Comparison of ENCODE assay signal across 30 mouse cellular contexts in genomic region chr2:76360226-76360625, GRCm38 (mm10). TPM values are rescaled to one million over a fixed set of nuclear protein-coding genes. Genes with fewer than 3 reads are reported as not detected.
DNase-seq lines count a peak whose midpoint lies in the region; ATAC-seq and TF ChIP-seq lines count a peak whose summit lies in the region.
"Had no signal": no experiment of that assay in that cellular context is flagged by ENCODE, and none has a peak within 500 bp of the region (broad histone marks: within the 10 kb centered on the region; RNA-seq: fewer than 3 reads in every experiment).

Gene Cyct (minus strand): TSS chr2:76360450.

- no peaks in the 10 kb centered on the region for H3K36me3 ChIP-seq in megakaryocyte, embryonic 14.5 days (replicated peaks; ENCODE audit: low read length)
- no peaks in the 10 kb centered on the region for H3K36me3 ChIP-seq in ES-Bruce4 (ENCODE audit: control insufficient read depth, insufficient read depth, low read length, poor library complexity, severe bottlenecking)
- H3K36me3 ChIP-seq: forebrain, embryonic 10.5 days; hindbrain, embryonic 12.5 days; hindbrain, embryonic 15.5 days had no signal

- no peaks in the 10 kb centered on the region for H3K9me3 ChIP-seq in megakaryocyte, embryonic 14.5 days
- H3K9me3 ChIP-seq in ES-Bruce4 (replicated peaks; ENCODE audit: control insufficient read depth, insufficient read depth, low read length, poor library complexity, severe bottlenecking): no peaks in the 10 kb centered on the region
- H3K9me3 ChIP-seq: forebrain, embryonic 10.5 days; forebrain, embryonic 13.5 days; hindbrain, embryonic 12.5 days; hindbrain, embryonic 15.5 days had no signal

- peak within 1 kb of the TSS; percentile 23 for H3K4me3 ChIP-seq in megakaryocyte, embryonic 14.5 days (replicated peaks)
- peak within 1 kb of the TSS; percentile 78 for H3K4me3 ChIP-seq in ES-Bruce4 (ENCODE audit: low read depth, low read length)
- H3K4me3 ChIP-seq: forebrain, embryonic 10.5 days; forebrain, embryonic 13.5 days; hindbrain, embryonic 12.5 days; hindbrain, embryonic 15.5 days had no signal

- ATAC-seq in megakaryocyte, adult 5-6 weeks (ENCODE audit: poor library complexity, severe bottlenecking): no peak
- ATAC-seq in monocyte, adult 5-6 weeks (replicated peaks; ENCODE audit: insufficient number of reproducible peaks, low FRiP score, low TSS enrichment, poor library complexity, severe bottlenecking): no peak
- ATAC-seq: forebrain, embryonic 13.5 days; forebrain, embryonic 16.5 days had no signal

- intact Hi-C loops in gastrocnemius, postnatal 36 days (cut with DNase I): no loop called here

- no peaks in the 10 kb centered on the region for H3K27me3 ChIP-seq in megakaryocyte, embryonic 14.5 days (replicated peaks)
- no peaks in the 10 kb centered on the region for H3K27me3 ChIP-seq in ES-Bruce4 (ENCODE audit: control insufficient read depth, insufficient read depth, low read length, poor library complexity, severe bottlenecking)
- H3K27me3 ChIP-seq: CH12.LX; forebrain, embryonic 13.5 days; hindbrain, embryonic 12.5 days; hindbrain, embryonic 15.5 days had no signal

- no peak for TF ChIP-seq CTCF in ES-Bruce4 (IDR thresholded peaks at IDR 0.05; ENCODE audit: low read depth, low read length)

- peak; percentile 60 for TF ChIP-seq POLR2A in ES-Bruce4 (IDR thresholded peaks at IDR 0.05; ENCODE audit: insufficient read depth, low read length)

- H3K27ac ChIP-seq in ES-Bruce4 (ENCODE audit: insufficient read depth, low read length): no peak within 1 kb of the TSS
- H3K27ac ChIP-seq: forebrain, embryonic 10.5 days; forebrain, embryonic 13.5 days; hindbrain, embryonic 12.5 days; hindbrain, embryonic 15.5 days had no signal

- TF ChIP-seq EP300 in ES-Bruce4 (IDR thresholded peaks at IDR 0.05; ENCODE audit: insufficient read depth, low read depth, low read length): no peak

- H3K4me1 ChIP-seq in megakaryocyte, embryonic 14.5 days: no peaks in the 10 kb centered on the region
- H3K4me1 ChIP-seq in ES-Bruce4 (ENCODE audit: control insufficient read depth, insufficient read depth, low read length): no peaks in the 10 kb centered on the region
- H3K4me1 ChIP-seq: forebrain, embryonic 10.5 days; forebrain, embryonic 13.5 days; hindbrain, embryonic 12.5 days; hindbrain, embryonic 15.5 days had no signal

- H3K9ac ChIP-seq in ES-Bruce4 (ENCODE audit: low read depth, poor library complexity, severe bottlenecking): peak within 1 kb of the TSS; percentile 39
- H3K9ac ChIP-seq: forebrain, embryonic 13.5 days; hindbrain, embryonic 12.5 days; hindbrain, embryonic 15.5 days had no signal

- peak; percentile 83 for DNase-seq in R1 (ENCODE audit: low read depth, low spot score)
- no peak for DNase-seq in kidney, postnatal 25 days
- DNase-seq in gastrocnemius, postnatal 36 days: no peak
- DNase-seq: adrenal gland, postnatal 10 days; adrenal gland, postnatal 36 days; B cell, adult 2 months; cerebellum, adult 18-20 months; cerebellum, adult 9-10 months; cerebellum, postnatal 14 days; gastrocnemius, postnatal 10 days had no signal

RNA-seq across cellular contexts. Expression of gene Cyct, which starts in this region (rescaled TPM):
- not detected in 2 replicates for polyA plus RNA-seq in megakaryocyte, embryonic 14.5 days (2012; ENCODE audit: insufficient read depth, low replicate concordance)
- total RNA-seq in megakaryocyte, adult 5-6 weeks (2015): not detected in 2 replicates
- not detected in 2 replicates for total RNA-seq in megakaryocyte, adult 5-6 weeks (2017)
- 20.9 and 30.2 TPM in 2 replicates for polyA plus RNA-seq in ES-Bruce4 (2011; ENCODE audit: insufficient read depth, insufficient read length, low read depth, missing spikeins)
- not detected in 3 replicates for total RNA-seq in monocyte, adult 5-6 weeks (2017)
- total RNA-seq in gastrocnemius, postnatal 36 days (2021): not detected
- total RNA-seq: adrenal gland, adult 18-20 months; adrenal gland, postnatal 10 days; adrenal gland, postnatal 36 days; CH12.LX; gastrocnemius, adult 18-20 months; gastrocnemius, postnatal 10 days; gastrocnemius, postnatal 4 days; heart, postnatal 25 days; hematopoietic stem cell, adult 5-6 weeks; MEL had no signal
- polyA plus RNA-seq: embryonic facial prominence, embryonic 14.5 days; forebrain, embryonic 10.5 days; forebrain, embryonic 13.5 days; forebrain, embryonic 16.5 days; heart, embryonic 14.5 days; heart, postnatal 0 days; hindbrain, embryonic 12.5 days; hindbrain, embryonic 15.5 days; intestine, embryonic 14.5 days had no signal

Comparison
In these comparisons a context has a peak if more than half of its experiments do, and no peak if none do; other contexts are left out.
1. RNA of gene Cyct (polyA plus RNA-seq): 20.9 to 30.2 TPM in ES-Bruce4; not detected in megakaryocyte, embryonic 14.5 days; every median in the first group is over 10 times any median in the second.